Mouse (Mus musculus) CH12.LX (cell line): ENCODE results near the gene Cdnf. TPM values are rescaled to one million over a fixed set of nuclear protein-coding genes. Genes with fewer than 3 reads are reported as not detected.

ENCODE experiments used
- DNase-seq: peaks from one replicate; pipeline ENCODE4 v3.0.0-alpha.2; 2013; ENCODE audit errors: extremely low read depth
- H3K27ac ChIP-seq: 2 replicates; pipeline ENCODE4 v1.5.1; 2012; ENCODE audit warnings: low read depth, mild to moderate bottlenecking, control low read depth, moderate library complexity; ENCODE audit not compliant: insufficient read depth
- H3K27me3 ChIP-seq: replicated peaks from 2 replicates; pipeline ENCODE3; 2012; ENCODE audit warnings: inconsistent platforms
- H3K36me3 ChIP-seq, 2 experiments: replicated peaks in 1 of 2; 2 replicates each; pipeline versions ENCODE3 to v1.6.1; 2012; ENCODE audit warnings: inconsistent platforms in 1 of 2, low read length in 1 of 2, mild to moderate bottlenecking in 1 of 2, mixed read lengths in 1 of 2, moderate library complexity in 1 of 2; ENCODE audit not compliant: control insufficient read depth in 1 of 2, insufficient read depth in 1 of 2
- H3K4me1 ChIP-seq, 2 experiments: 2 replicates each; pipeline ENCODE4 v1.6.1; 2012; ENCODE audit warnings: inconsistent platforms in 1 of 2, moderate library complexity in 1 of 2; ENCODE audit not compliant: insufficient read depth in 2 of 2, control insufficient read depth in 1 of 2
- H3K4me2 ChIP-seq: 2 replicates; pipeline ENCODE4 v1.6.1; 2012; ENCODE audit warnings: low read depth, mild to moderate bottlenecking, control low read depth; ENCODE audit not compliant: poor library complexity, insufficient read depth, severe bottlenecking
- H3K4me3 ChIP-seq, 3 experiments: fragments of 150-350 bp in 1 of 3; sonication (generic) in 1 of 3; replicated peaks in 1 of 3; 2 replicates each; pipeline versions ENCODE3 to v1.5.1; 2011 to 2012; ENCODE audit warnings: low read depth in 2 of 3, low read length in 2 of 3, mild to moderate bottlenecking in 2 of 3, moderate library complexity in 2 of 3, control low read depth in 1 of 3, improper control_type of control experiment in 1 of 3, inconsistent platforms in 1 of 3, mixed read lengths in 1 of 3; ENCODE audit not compliant: poor library complexity in 1 of 3
- H3K79me2 ChIP-seq: replicated peaks from 2 replicates; pipeline ENCODE4 v1.6.1; 2012; ENCODE audit warnings: mild to moderate bottlenecking, moderate library complexity; ENCODE audit not compliant: control insufficient read depth, poor library complexity, insufficient read depth, severe bottlenecking; ENCODE audit errors: extremely low read depth
- H3K9ac ChIP-seq: 2 replicates; pipeline ENCODE4 v1.6.1; 2012; ENCODE audit warnings: low read depth, mild to moderate bottlenecking, control low read depth, moderate library complexity; ENCODE audit not compliant: insufficient read depth
- H3K9me3 ChIP-seq: replicated peaks from 2 replicates; pipeline ENCODE3; 2012; ENCODE audit warnings: low read length, inconsistent platforms, mixed read lengths
- BHLHE40 ChIP-seq: IDR thresholded peaks from 2 replicates; pipeline ENCODE4 v1.6.1; 2011; ENCODE audit warnings: mild to moderate bottlenecking, low read depth, low read length, improper control_type of control experiment
- CHD2 ChIP-seq: IDR thresholded peaks from 2 replicates; pipeline ENCODE4 v1.6.1; 2011; ENCODE audit warnings: low read length, improper control_type of control experiment
- E2F4 ChIP-seq: IDR thresholded peaks from 2 replicates; pipeline ENCODE4 v1.6.1; 2011; ENCODE audit warnings: low read depth, low read length, improper control_type of control experiment; ENCODE audit not compliant: insufficient replicate concordance
- ELF1 ChIP-seq: IDR thresholded peaks from 2 replicates; pipeline ENCODE4 v1.6.1; 2014; ENCODE audit warnings: low read depth, mild to moderate bottlenecking, inconsistent platforms, low read length, improper control_type of control experiment
- EP300 ChIP-seq: IDR thresholded peaks from 2 replicates; pipeline ENCODE4 v1.6.1; 2011; ENCODE audit warnings: low read length, improper control_type of control experiment
- ETS1 ChIP-seq: conservative IDR thresholded peaks from 2 replicates; pipeline ENCODE4 v1.6.1; 2012; ENCODE audit warnings: low read depth, mild to moderate bottlenecking, inconsistent platforms, low read length, improper control_type of control experiment, moderate library complexity
- GABPA ChIP-seq: IDR thresholded peaks from 2 replicates; pipeline ENCODE4 v1.6.1; 2012; ENCODE audit warnings: low read depth, low read length, improper control_type of control experiment, inconsistent platforms; ENCODE audit not compliant: insufficient replicate concordance
- HCFC1 ChIP-seq: IDR thresholded peaks from 2 replicates; pipeline ENCODE4 v1.6.1; 2012; ENCODE audit warnings: low read depth, mild to moderate bottlenecking, inconsistent platforms, low read length, improper control_type of control experiment
- JUND ChIP-seq: conservative IDR thresholded peaks from 2 replicates; pipeline ENCODE4 v1.6.1; 2011; ENCODE audit warnings: low read depth, low read length, improper control_type of control experiment
- KAT2A ChIP-seq: IDR thresholded peaks from 2 replicates; pipeline ENCODE4 v1.6.1; 2012; ENCODE audit warnings: low read length, improper control_type of control experiment, inconsistent platforms; ENCODE audit not compliant: insufficient replicate concordance
- MAFK ChIP-seq: IDR thresholded peaks from 2 replicates; pipeline ENCODE4 v1.6.1; 2011; ENCODE audit warnings: low read length, improper control_type of control experiment; ENCODE audit not compliant: insufficient replicate concordance
- MAX ChIP-seq: IDR thresholded peaks from 2 replicates; pipeline ENCODE4 v1.6.1; 2011; ENCODE audit warnings: low read length, improper control_type of control experiment
- MAZ ChIP-seq: IDR thresholded peaks from 2 replicates; pipeline ENCODE4 v1.6.1; 2012; ENCODE audit warnings: low read depth, mild to moderate bottlenecking, inconsistent platforms, low read length, improper control_type of control experiment, moderate library complexity
- MEF2A ChIP-seq: IDR thresholded peaks from 2 replicates; pipeline ENCODE4 v1.6.1; 2014; ENCODE audit warnings: low read depth, mild to moderate bottlenecking, inconsistent platforms, low read length, improper control_type of control experiment, borderline replicate concordance
- MYC ChIP-seq: IDR thresholded peaks from 2 replicates; pipeline ENCODE4 v1.6.1; 2011; ENCODE audit warnings: low read depth, mild to moderate bottlenecking, improper control_type of control experiment, low read length
- NELFE ChIP-seq: IDR thresholded peaks from 2 replicates; pipeline ENCODE4 v1.6.1; 2011; ENCODE audit warnings: low read depth, low read length, improper control_type of control experiment
- NRF1 ChIP-seq: IDR thresholded peaks from 2 replicates; pipeline ENCODE4 v1.6.1; 2014; ENCODE audit warnings: low read depth, mild to moderate bottlenecking, inconsistent platforms, low read length, improper control_type of control experiment, moderate library complexity
- PAX5 ChIP-seq: IDR thresholded peaks from 2 replicates; pipeline ENCODE4 v1.6.1; 2012; ENCODE audit warnings: low read length, inconsistent platforms, mixed read lengths
- POLR2A ChIP-seq: IDR thresholded peaks from 2 replicates; pipeline ENCODE4 v1.6.1; 2011; ENCODE audit warnings: low read depth, mild to moderate bottlenecking, improper control_type of control experiment, low read length
- POLR2AphosphoS2 ChIP-seq: IDR thresholded peaks from 2 replicates; pipeline ENCODE4 v1.6.1; 2011; ENCODE audit warnings: low read depth, low read length, improper control_type of control experiment
- RAD21 ChIP-seq: IDR thresholded peaks from 2 replicates; pipeline ENCODE4 v1.6.1; 2011; ENCODE audit warnings: low read depth, mild to moderate bottlenecking, low read length, improper control_type of control experiment, moderate library complexity
- RCOR1 ChIP-seq: conservative IDR thresholded peaks from 2 replicates; pipeline ENCODE4 v1.6.1; 2012; ENCODE audit warnings: low read depth, mild to moderate bottlenecking, inconsistent platforms, low read length, improper control_type of control experiment
- SIN3A ChIP-seq: IDR thresholded peaks from 2 replicates; pipeline ENCODE4 v1.6.1; 2012; ENCODE audit warnings: low read length, improper control_type of control experiment, inconsistent platforms
- TBP ChIP-seq: conservative IDR thresholded peaks from 2 replicates; pipeline ENCODE4 v1.6.1; 2011; ENCODE audit warnings: low read depth, low read length, improper control_type of control experiment
- TCF12 ChIP-seq: IDR thresholded peaks from 2 replicates; pipeline ENCODE4 v1.6.1; 2014; ENCODE audit warnings: low read depth, mild to moderate bottlenecking, inconsistent platforms, low read length, improper control_type of control experiment
- UBTF ChIP-seq: IDR thresholded peaks from 2 replicates; pipeline ENCODE4 v1.6.1; 2012; ENCODE audit warnings: low read depth, mild to moderate bottlenecking, inconsistent platforms, low read length, improper control_type of control experiment, moderate library complexity
- USF1 ChIP-seq: IDR thresholded peaks from 2 replicates; pipeline ENCODE4 v1.6.1; 2014; ENCODE audit warnings: low read depth, mild to moderate bottlenecking, inconsistent platforms, low read length, improper control_type of control experiment
- USF2 ChIP-seq: conservative IDR thresholded peaks from 2 replicates; pipeline ENCODE4 v1.6.1; 2011; ENCODE audit warnings: low read depth, low read length, improper control_type of control experiment
- ZC3H11A ChIP-seq: IDR thresholded peaks from 2 replicates; pipeline ENCODE4 v1.6.1; 2012; ENCODE audit warnings: low read depth, mild to moderate bottlenecking, inconsistent platforms, low read length, improper control_type of control experiment
- ZKSCAN1 ChIP-seq: IDR thresholded peaks from 2 replicates; pipeline ENCODE4 v1.6.1; 2012; ENCODE audit warnings: low read depth, inconsistent platforms, low read length, improper control_type of control experiment, borderline replicate concordance
- ZMIZ1 ChIP-seq: IDR thresholded peaks from 2 replicates; pipeline ENCODE4 v1.6.1; 2012; ENCODE audit warnings: low read depth, mild to moderate bottlenecking, inconsistent platforms, low read length, improper control_type of control experiment
- ZNF384 ChIP-seq: IDR thresholded peaks from 2 replicates; pipeline ENCODE4 v1.6.1; 2012; ENCODE audit warnings: low read depth, low read length, improper control_type of control experiment, inconsistent platforms
- dilution Hi-C: fragments of 300-500 bp; cut with MboI; formaldehyde crosslinking; loops from 2 replicates; pipeline ENCODE4 v1.14.3; 2020; ENCODE audit warnings: low sequenced_read_pairs; ENCODE audit not compliant: extremely low pct_unique_long_range_greater_than_20kb, extremely low pct_ligation_motif_present
- in situ Hi-C: fragments of 300-500 bp; cut with MboI; formaldehyde crosslinking; loops from 3 replicates; pipeline ENCODE4 v1.14.3; 2019; ENCODE audit warnings: low sequenced_read_pairs, low pct_ligation_motif_present, low pct_unique_long_range_greater_than_20kb, mixed read lengths
- polyA plus RNA-seq: library from polyadenylated mRNA; unstranded; fragments of >175 nt; gene quantifications from 2 replicates; pipeline ENCODE4 v1.2.1, GENCODE M21; 2012; ENCODE audit warnings: low read depth; ENCODE audit not compliant: insufficient read length
- total RNA-seq, 2 experiments: library from RNA; depleted of rRNA; stranded (reverse); fragments of 300-350 nt in 1 of 2; fragments of >200 nt in 1 of 2; gene quantifications; 2 replicates each; pipeline ENCODE4 v1.2.3; 2012 to 2014

Cdnf gene
- total and polyA plus RNA-seq, 3 experiments: 0.63 to 1.2 (median 0.90) TPM

DNA sequence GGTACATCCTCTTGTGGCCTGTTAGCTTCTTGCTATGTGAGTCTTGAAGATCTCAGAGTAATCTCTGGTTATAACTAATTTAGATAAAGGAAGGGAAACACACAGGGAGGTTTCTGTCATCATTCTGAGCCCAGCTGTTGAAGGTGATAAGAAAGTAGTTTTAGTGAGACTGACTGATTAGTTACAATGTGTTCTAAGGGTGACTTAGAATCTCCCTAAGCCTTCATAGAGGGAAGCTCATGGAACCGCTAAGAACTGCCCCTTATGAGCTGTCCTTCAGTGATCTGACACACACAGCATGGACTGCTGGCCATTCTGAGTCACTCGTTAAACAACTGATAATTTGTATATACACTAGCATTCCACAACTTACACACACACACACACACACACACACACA is 33.2 kb downstream of the Cdnf start:
- H3K27me3 ChIP-seq: no peaks in the 10 kb centered on the region
- no peaks in the 10 kb centered on the region for H3K36me3 ChIP-seq
- peaks cover 0 to 2% of the 10 kb centered on the region in 2 experiments; a peak in 1 of 4 replicates for H3K4me1 ChIP-seq
- H3K9ac ChIP-seq: no peak overlapping the region
- DNase-seq: no peak
- no peak overlapping the region for H3K4me2 ChIP-seq
- no peaks in the 10 kb centered on the region for H3K9me3 ChIP-seq
- no peak overlapping the region for H3K4me3 ChIP-seq
- in situ Hi-C loops (no loop called here), dilution Hi-C loops (no loop called here)
- H3K27ac ChIP-seq: no peak overlapping the region
- TF ChIP-seq CHD2 (no peak), TBP (no peak), GABPA (no peak), ZKSCAN1 (no peak), ZNF384 (no peak), NRF1 (no peak), MEF2A (no peak), TCF12 (no peak), USF2 (no peak), RAD21 (no peak), RCOR1 (no peak), ZC3H11A (no peak), USF1 (no peak), MYC (no peak), BHLHE40 (no peak), JUND (no peak)
- no peaks in the 10 kb centered on the region for H3K79me2 ChIP-seq

DNA sequence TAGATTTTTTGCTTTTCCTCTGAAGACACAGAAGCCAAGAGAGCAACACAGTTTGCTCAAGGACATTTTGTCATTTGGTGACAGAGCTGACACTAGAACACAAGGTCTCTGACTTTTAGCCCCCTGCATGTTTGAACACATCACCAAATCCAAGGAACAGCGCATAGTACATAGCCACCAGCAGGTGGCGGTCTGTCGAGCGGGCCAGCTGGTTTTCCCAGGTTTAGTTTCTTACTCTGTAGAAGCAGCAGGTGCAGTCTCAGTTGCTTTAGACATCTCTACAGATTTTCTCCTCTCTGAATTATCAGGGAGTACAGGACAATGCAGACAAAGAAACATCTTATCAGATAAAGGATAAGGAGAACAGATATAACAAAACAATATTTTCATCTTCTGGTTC is 33.8 kb downstream of the Cdnf start:
- Histone ChIP-seq H3K4me1 (no peaks in the 10 kb centered on the region), H3K27me3 (no peaks in the 10 kb centered on the region)
- dilution Hi-C loops: no loop called here
- no peak for TF ChIP-seq CHD2
- no peak for TF ChIP-seq POLR2A
- no peak; the same call in 1 of the 2 replicates for TF ChIP-seq JUND
- TF ChIP-seq MAZ: no peak
- TF ChIP-seq RAD21: peak; percentile 83
- no peak for TF ChIP-seq ELF1
- no peak for TF ChIP-seq POLR2AphosphoS2
- TF ChIP-seq NELFE: no peak
- TF ChIP-seq PAX5: no peak
- no peak for TF ChIP-seq NRF1
- TF ChIP-seq MYC: 0 out of 2 replicates have a peak, but pooled peaks have one; percentile 33
- no peak for TF ChIP-seq MAX
- TF ChIP-seq E2F4: no peak
- no peak for TF ChIP-seq TBP
- no peak for TF ChIP-seq USF2
- TF ChIP-seq GABPA: no peak
- no peak for TF ChIP-seq SIN3A
- TF ChIP-seq MEF2A: no peak
- TF ChIP-seq MAFK: no peak
- TF ChIP-seq EP300: peak; percentile 15; the same call in 1 of the 2 replicates
- TF ChIP-seq HCFC1: no peak
- no peak for TF ChIP-seq ZNF384
- TF ChIP-seq ZMIZ1: no peak
- TF ChIP-seq KAT2A: no peak
- TF ChIP-seq ZKSCAN1: no peak
- TF ChIP-seq UBTF: no peak
- TF ChIP-seq USF1: no peak
- no peak for TF ChIP-seq BHLHE40
- TF ChIP-seq ZC3H11A: peak; percentile 86
- TF ChIP-seq ETS1: no peak

More for the DNA sequence above, 33.8 kb downstream of the Cdnf start:
- Histone ChIP-seq H3K9ac (no peak overlapping the region), H3K4me3 (no peak overlapping the region), H3K79me2 (no peaks in the 10 kb centered on the region), H3K36me3 (no peaks in the 10 kb centered on the region), H3K9me3 (no peaks in the 10 kb centered on the region), H3K4me2 (no peak overlapping the region), H3K27ac (no peak overlapping the region)
- in situ Hi-C loops: no loop called here
- peak; percentile 63 for DNase-seq
